14 mouse cellular contexts compared by ENCODE assay signal in the genomic region with DNA sequence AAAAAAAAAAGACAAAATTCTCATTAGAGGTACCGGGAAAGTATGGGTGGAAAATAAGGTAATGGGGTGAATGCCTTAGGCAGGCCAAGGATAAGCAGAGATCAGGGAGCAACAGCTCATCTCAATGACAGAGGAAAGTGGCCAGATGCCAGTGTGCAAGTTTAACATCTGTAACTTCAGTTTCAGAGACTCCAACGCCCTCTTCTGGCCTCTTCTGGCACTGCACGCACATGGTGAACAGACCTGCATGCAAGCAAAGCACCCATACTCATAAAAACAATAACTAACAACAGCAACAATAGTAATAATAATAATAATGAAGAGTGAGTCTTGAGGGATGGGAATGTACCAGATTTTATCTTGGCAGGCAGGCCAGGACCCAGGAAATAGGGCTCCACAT. TPM values are rescaled to one million over a fixed set of nuclear protein-coding genes. Genes with fewer than 3 reads are reported as not detected.
DNase-seq lines count a peak whose midpoint lies in the region; TF ChIP-seq lines count a peak whose summit lies in the region.
"Had no signal": no experiment of that assay in that cellular context is flagged by ENCODE, and none has a peak within 500 bp of the region (broad histone marks: within the 10 kb centered on the region; RNA-seq: fewer than 3 reads in every experiment).

No protein-coding gene starts in this region.

- H3K9me3 ChIP-seq in CH12.LX (replicated peaks; ENCODE audit: low read length) = peaks cover 2% of the 10 kb centered on the region
- H3K9me3 ChIP-seq: lung, embryonic 15.5 days; neural tube, embryonic 15.5 days had no signal

- no peak for TF ChIP-seq POLR2A in CH12.LX (IDR thresholded peaks at IDR 0.05; ENCODE audit: low read depth, low read length)
- TF ChIP-seq POLR2A in bone marrow macrophage, adult 2 months (IDR thresholded peaks at IDR 0.05; ENCODE audit: borderline replicate concordance, low read depth, low read length) = no peak

- TF ChIP-seq RAD21 in CH12.LX (IDR thresholded peaks at IDR 0.05; ENCODE audit: low read depth, low read length) = peak; percentile 0; the same call in 1 of the 2 replicates

- peaks cover 8 to 28% of the 10 kb centered on the region in 2 experiments for H3K4me1 ChIP-seq in CH12.LX (ENCODE audit: control insufficient read depth in 1 of 2, insufficient read depth in 2 of 2)
- H3K4me1 ChIP-seq in bone marrow macrophage, adult 2 months (ENCODE audit: control insufficient read depth, insufficient read depth, low read length) = peaks cover 27% of the 10 kb centered on the region
- H3K4me1 ChIP-seq: lung, embryonic 15.5 days; neural tube, embryonic 15.5 days had no signal

- no peak overlapping the region for H3K27ac ChIP-seq in CH12.LX (ENCODE audit: insufficient read depth, low read depth)
- no peak overlapping the region for H3K27ac ChIP-seq in bone marrow macrophage, adult 2 months (ENCODE audit: insufficient read depth, low read depth, low read length)
- H3K27ac ChIP-seq: lung, embryonic 15.5 days; neural tube, embryonic 15.5 days had no signal

- peak; percentile 25 to 33; a peak in 3 of 4 replicates for TF ChIP-seq CTCF in CH12.LX (conservative IDR thresholded peaks at IDR 0.05 in 1 of 2, IDR thresholded peaks at IDR 0.05 in 1 of 2; ENCODE audit: low read depth in 2 of 2, low read length in 2 of 2)
- peak; percentile 38; the same call in 1 of the 2 replicates for TF ChIP-seq CTCF in bone marrow macrophage, adult 2 months (IDR thresholded peaks at IDR 0.05; ENCODE audit: low read depth, low read length)

- no peak overlapping the region for H3K9ac ChIP-seq in CH12.LX (ENCODE audit: insufficient read depth, low read depth)
- H3K9ac ChIP-seq: lung, embryonic 15.5 days; neural tube, embryonic 15.5 days had no signal

- H3K36me3 ChIP-seq in CH12.LX (replicated peaks in 1 of 2; ENCODE audit: control insufficient read depth in 1 of 2, insufficient read depth in 1 of 2, low read length in 1 of 2) = no peaks in the 10 kb centered on the region
- H3K36me3 ChIP-seq: lung, embryonic 15.5 days; neural tube, embryonic 15.5 days had no signal

- no peak overlapping the region for H3K4me3 ChIP-seq in CH12.LX (replicated peaks in 1 of 3; ENCODE audit: low read depth in 2 of 3, low read length in 2 of 3, poor library complexity in 1 of 3)
- H3K4me3 ChIP-seq in bone marrow macrophage, adult 2 months (ENCODE audit: insufficient read depth, low read length) = no peak overlapping the region
- H3K4me3 ChIP-seq: lung, embryonic 15.5 days; neural tube, embryonic 15.5 days had no signal

- peak; percentile 39 for DNase-seq in kidney, postnatal 10 days
- DNase-seq in kidney, postnatal 14 days = no peak
- DNase-seq in 416B (ENCODE audit: low read depth) = peak; percentile 41
- no peak for DNase-seq in CH12.LX (ENCODE audit: extremely low read depth)
- no peak for DNase-seq in cerebellum, postnatal 25 days
- DNase-seq in MN1 (ENCODE audit: low spot score) = no peak
- DNase-seq: right cerebral cortex, adult 18-20 months had no signal

- peaks cover 36% of the 10 kb centered on the region for H3K27me3 ChIP-seq in CH12.LX (replicated peaks)
- H3K27me3 ChIP-seq: neural tube, embryonic 15.5 days; Patski had no signal

- dilution Hi-C loops in CH12.LX (cut with MboI; ENCODE audit: extremely low pct_ligation_motif_present, extremely low pct_unique_long_range_greater_than_20kb, low sequenced_read_pairs) = no loop called here

- no peak overlapping the region for H3K4me2 ChIP-seq in CH12.LX (ENCODE audit: insufficient read depth, low read depth, poor library complexity, severe bottlenecking)
- H3K4me2 ChIP-seq: lung, embryonic 15.5 days; neural tube, embryonic 15.5 days had no signal

- TF ChIP-seq EP300 in CH12.LX (IDR thresholded peaks at IDR 0.05; ENCODE audit: low read length) = no peak

- in situ Hi-C loops in CH12.LX (cut with MboI; ENCODE audit: low pct_ligation_motif_present, low pct_unique_long_range_greater_than_20kb, low sequenced_read_pairs) = no loop called here

- H3K79me2 ChIP-seq in CH12.LX (replicated peaks; ENCODE audit: control insufficient read depth, extremely low read depth, insufficient read depth, poor library complexity, severe bottlenecking) = no peaks in the 10 kb centered on the region

TF ChIP-seq in CH12.LX, 34 proteins besides CTCF, POLR2A, EP300 and RAD21:
- no peak for TF ChIP-seq E2F4 (IDR thresholded peaks at IDR 0.05; ENCODE audit: insufficient replicate concordance, low read depth, low read length)

RNA-seq across cellular contexts. Expression of gene Rnd1, which starts 8.7 kb away (rescaled TPM):
- total RNA-seq in CH12.LX (2012; rRNA removed) (3.8 and 6.3 TPM in 2 replicates), CH12.LX (2014; rRNA removed) (5.8 and 9.4 TPM in 2 replicates)
- 5.7 and 6.0 TPM in 2 replicates for polyA plus RNA-seq in CH12.LX (2012; ENCODE audit: insufficient read length, low read depth)
- polyA plus RNA-seq in bone marrow macrophage, adult 2 months (2012; ENCODE audit: insufficient read depth, insufficient read length, missing spikeins) = 1.1 TPM in 2 replicates

RNA-seq across cellular contexts. Expression of gene Ccdc65, which starts 22.1 kb away (rescaled TPM):
- 0.13 TPM in 1 of 2 replicates, not detected in the other for total RNA-seq in CH12.LX (2012; rRNA removed)
- total RNA-seq in CH12.LX (2014; rRNA removed) = not detected in 2 replicates
- 0.11 and 0.14 TPM in 2 replicates for polyA plus RNA-seq in CH12.LX (2012; ENCODE audit: insufficient read length, low read depth)
- polyA plus RNA-seq in bone marrow macrophage, adult 2 months (2012; ENCODE audit: insufficient read depth, insufficient read length, missing spikeins) = not detected in 2 replicates
- total RNA-seq: common myeloid progenitor, adult 5-6 weeks; megakaryocyte-erythroid progenitor cell, adult 5-6 weeks had no signal
- polyA plus RNA-seq: spleen, adult 2 months had no signal

RNA-seq across cellular contexts. Expression of gene Ddx23, which starts 23.2 kb away (rescaled TPM):
- total RNA-seq in CH12.LX (2012; rRNA removed) = 103 and 132 TPM in 2 replicates
- 58.5 and 59.4 TPM in 2 replicates for total RNA-seq in CH12.LX (2014; rRNA removed)
- polyA plus RNA-seq in CH12.LX (2012; ENCODE audit: insufficient read length, low read depth) = 148 and 181 TPM in 2 replicates
- 83.1 and 84.9 TPM in 2 replicates for polyA plus RNA-seq in bone marrow macrophage, adult 2 months (2012; ENCODE audit: insufficient read depth, insufficient read length, missing spikeins)

RNA-seq across cellular contexts. Expression of gene Fkbp11, which starts 42.1 kb away (rescaled TPM):
- total RNA-seq in CH12.LX (2012; rRNA removed) (75.0 and 132 TPM in 2 replicates), CH12.LX (2014; rRNA removed) (21.0 and 23.4 TPM in 2 replicates)
- 22.2 and 27.6 TPM in 2 replicates for polyA plus RNA-seq in CH12.LX (2012; ENCODE audit: insufficient read length, low read depth)
- polyA plus RNA-seq in bone marrow macrophage, adult 2 months (2012; ENCODE audit: insufficient read depth, insufficient read length, missing spikeins) = 0.93 TPM in 1 of 2 replicates, not detected in the other

RNA-seq across cellular contexts. Expression of gene Cacnb3, which starts 55.3 kb away (rescaled TPM):
- 2.9 and 4.3 TPM in 2 replicates for total RNA-seq in CH12.LX (2012; rRNA removed)
- total RNA-seq in CH12.LX (2014; rRNA removed) = 2.3 and 2.5 TPM in 2 replicates
- 5.7 and 7.0 TPM in 2 replicates for polyA plus RNA-seq in CH12.LX (2012; ENCODE audit: insufficient read length, low read depth)
- 0.88 and 1.3 TPM in 2 replicates for polyA plus RNA-seq in bone marrow macrophage, adult 2 months (2012; ENCODE audit: insufficient read depth, insufficient read length, missing spikeins)
- total RNA-seq: common myeloid progenitor, adult 5-6 weeks; megakaryocyte-erythroid progenitor cell, adult 5-6 weeks had no signal

Comparison
In these comparisons a context has a peak if more than half of its experiments do, and no peak if none do; other contexts are left out.
1. DNase-seq: peak in kidney, postnatal 10 days (single experiment) and 416B (single experiment); none in kidney, postnatal 14 days (single experiment), CH12.LX (single experiment), cerebellum, postnatal 25 days (0 of 2) and MN1 (single experiment).